Mouse (Mus musculus) myocyte (in vitro differentiated cells): ENCODE measurements around the gene Gm20826. TPM values are rescaled to one million over a fixed set of nuclear protein-coding genes. Genes with fewer than 3 reads are reported as not detected.
"Not testable (repeated sequence)": the region's sequence is repeated elsewhere in the genome, so short reads cannot be mapped to it uniquely, and the experiment has no call there.

Experiments
- H3K27me3 ChIP-seq: one replicate; pipeline ENCODE4 v1.6.1; 2011; ENCODE audit not compliant: control insufficient read depth, insufficient read depth, insufficient read length
- H3K36me3 ChIP-seq: one replicate; pipeline ENCODE4 v1.6.1; 2011; ENCODE audit not compliant: control insufficient read depth, insufficient read depth
- H3K4me2 ChIP-seq: one replicate; pipeline ENCODE4 v1.6.1; 2011; ENCODE audit warnings: low read depth, control low read depth
- H3K4me3 ChIP-seq: one replicate; pipeline ENCODE4 v1.5.1; 2011; ENCODE audit warnings: mild to moderate bottlenecking, control low read depth, moderate library complexity
- H3K79me2 ChIP-seq: one replicate; pipeline ENCODE4 v1.6.1; 2011; ENCODE audit not compliant: control insufficient read depth, insufficient read depth
- H3ac ChIP-seq: one replicate; pipeline ENCODE4 v1.6.1; 2011; ENCODE audit not compliant: control insufficient read depth, insufficient read length
- polyA plus RNA-seq: library from polyadenylated mRNA; unstranded; fragments of >200 nt; fragmentation: generic; extraction: Trizol; gene quantifications from one replicate; pipeline ENCODE4 v1.2.1, GENCODE M21; 2012; ENCODE audit warnings: missing spikeins

Gene Gm20826
- not detected for polyA plus RNA-seq

DNA sequence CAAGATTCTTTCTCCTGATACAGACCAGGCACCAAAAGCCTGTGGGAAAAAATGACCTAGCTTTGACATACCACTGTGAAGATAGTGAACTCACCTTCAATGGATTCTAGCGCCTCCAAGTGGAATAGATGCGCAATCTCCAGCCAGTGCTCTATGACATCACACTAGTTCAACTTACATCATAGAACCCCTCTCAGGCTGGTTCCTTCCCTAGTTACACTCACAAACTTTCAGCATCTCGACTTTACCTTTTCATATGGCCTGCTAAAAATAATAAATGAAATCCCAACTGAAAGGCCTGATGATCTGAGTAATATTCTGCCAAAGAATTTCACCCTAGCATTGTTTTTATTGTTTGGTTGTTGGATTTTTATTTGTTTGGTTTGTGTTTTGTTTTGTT lies at the start of gene Gm20826:
Gene Gm20826 (minus strand): TSS at position 101 of the 400 bp plus-strand sequence.
- not testable (repeated sequence) for H3K27me3 ChIP-seq, H3K4me3 ChIP-seq, H3K36me3 ChIP-seq, H3ac ChIP-seq, H3K4me2 ChIP-seq, H3K79me2 ChIP-seq

Other genes starting within 250 kb of the Gm20826 start
- not detected for gene Gm21788, start 233.5 kb downstream of the Gm20826 start, polyA plus RNA-seq
- not detected for gene Gm28576, start 84.5 kb upstream of the Gm20826 start, polyA plus RNA-seq